8 mouse cellular contexts compared by ENCODE assay signal in the genomic region with DNA sequence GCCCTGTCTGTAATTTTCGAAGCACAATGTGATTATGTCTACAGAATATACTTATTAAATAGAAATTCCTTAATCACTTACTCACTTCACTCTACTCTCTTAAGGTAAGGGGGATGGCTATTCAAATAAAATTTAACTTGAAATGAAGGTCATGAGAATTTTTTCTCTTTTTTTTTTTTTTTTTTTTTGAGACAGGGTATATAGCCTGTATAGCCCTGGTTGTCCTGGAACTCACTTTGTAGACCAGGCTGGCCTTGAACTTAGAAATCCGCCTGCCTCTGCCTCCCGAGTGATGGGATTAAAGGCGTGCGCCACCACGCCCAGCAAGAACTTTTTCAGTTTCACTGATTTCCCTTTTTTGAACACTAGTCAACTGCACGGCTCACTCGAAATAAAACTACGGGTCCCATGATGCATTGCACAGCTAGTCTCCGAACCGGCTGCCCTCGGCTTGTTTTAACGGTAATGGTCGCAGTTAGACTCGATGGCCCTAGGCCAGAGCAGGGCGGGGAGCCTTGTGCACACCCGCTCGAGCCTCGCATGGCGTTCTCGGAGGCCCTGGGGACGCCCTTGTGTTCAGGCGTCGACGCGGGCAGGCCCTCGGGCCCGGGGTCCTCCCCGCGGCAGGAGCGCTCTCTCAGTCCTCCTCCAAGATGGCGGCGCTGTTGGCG. TPM values are rescaled to one million over a fixed set of nuclear protein-coding genes. Genes with fewer than 3 reads are reported as not detected.
DNase-seq lines count a peak whose midpoint lies in the region; ATAC-seq and TF ChIP-seq lines count a peak whose summit lies in the region.

Gene Nup205 (plus strand): TSS at position 443 of the 671 bp plus-strand sequence.

- H3K27ac ChIP-seq in embryonic facial prominence, embryonic 11.5 days (replicated peaks; ENCODE audit: low read depth, low read length) = peak within 1 kb of the TSS; percentile 94
- peak within 1 kb of the TSS; percentile 90 for H3K27ac ChIP-seq in intestine, postnatal 0 days (ENCODE audit: low read depth, low read length)
- H3K27ac ChIP-seq in midbrain, embryonic 10.5 days (replicated peaks) = peak within 1 kb of the TSS; percentile 99

- ATAC-seq in embryonic facial prominence, embryonic 11.5 days (replicated peaks; ENCODE audit: insufficient number of reproducible peaks, low FRiP score, low TSS enrichment, low read depth) = peak; percentile 90
- ATAC-seq in granulocyte monocyte progenitor cell, adult 5-6 weeks (replicated peaks; ENCODE audit: poor library complexity, severe bottlenecking) = peak; percentile 89
- ATAC-seq in intestine, postnatal 0 days = peak; percentile 83

- H3K27me3 ChIP-seq in embryonic facial prominence, embryonic 11.5 days (ENCODE audit: control insufficient read depth, insufficient read depth, low read length) = no peaks in the 10 kb centered on the region
- H3K27me3 ChIP-seq in intestine, postnatal 0 days (replicated peaks; ENCODE audit: control insufficient read depth, insufficient read depth, low read length) = no peaks in the 10 kb centered on the region
- no peaks in the 10 kb centered on the region for H3K27me3 ChIP-seq in midbrain, embryonic 10.5 days (ENCODE audit: low read depth, poor library complexity, severe bottlenecking)

- peak; percentile 91 for DNase-seq in 416B (ENCODE audit: low read depth)
- peak; percentile 80 for DNase-seq in adrenal gland, postnatal 25 days
- peak; percentile 86 for DNase-seq in embryonic facial prominence, embryonic 11.5 days (ENCODE audit: low spot score)
- DNase-seq in left cerebral cortex, postnatal 36 days (ENCODE audit: low spot score in 2 of 2) = peak; percentile 92
- DNase-seq in midbrain, embryonic 10.5 days (ENCODE audit: low spot score) = peak; percentile 89
- DNase-seq in right cerebral cortex, postnatal 36 days (ENCODE audit: low spot score in 2 of 2) = peak; percentile 70 to 73

- no peaks in the 10 kb centered on the region for H3K4me1 ChIP-seq in embryonic facial prominence, embryonic 11.5 days (ENCODE audit: control insufficient read depth, insufficient read depth, low read length)
- H3K4me1 ChIP-seq in intestine, postnatal 0 days (replicated peaks; ENCODE audit: control insufficient read depth, insufficient read depth, low read length) = no peaks in the 10 kb centered on the region
- peaks cover 17% of the 10 kb centered on the region for H3K4me1 ChIP-seq in midbrain, embryonic 10.5 days

- no peaks in the 10 kb centered on the region for H3K9me3 ChIP-seq in embryonic facial prominence, embryonic 11.5 days (replicated peaks; ENCODE audit: control insufficient read depth, low read length)
- H3K9me3 ChIP-seq in intestine, postnatal 0 days (ENCODE audit: control insufficient read depth) = no peaks in the 10 kb centered on the region
- no peaks in the 10 kb centered on the region for H3K9me3 ChIP-seq in midbrain, embryonic 10.5 days (replicated peaks)

- peak within 1 kb of the TSS; percentile 83 for H3K4me2 ChIP-seq in embryonic facial prominence, embryonic 11.5 days (ENCODE audit: low read depth, low read length)
- H3K4me2 ChIP-seq in intestine, postnatal 0 days (replicated peaks; ENCODE audit: low read depth) = peak within 1 kb of the TSS; percentile 94

- TF ChIP-seq CTCF in intestine, postnatal 0 days (IDR thresholded peaks at IDR 0.05; ENCODE audit: low read depth) = peak; percentile 28; the same call in 1 of the 2 replicates

- intact Hi-C loops in left cerebral cortex, postnatal 36 days (cut with DNase I) = loop anchor here (2.0 to 5.0 kb wide), 2 partner anchors 44 to 180 kb away; partner anchors contain the start of gene Cnot4

- H3K9ac ChIP-seq in embryonic facial prominence, embryonic 11.5 days (replicated peaks; ENCODE audit: low read length) = peak within 1 kb of the TSS; percentile 96
- H3K9ac ChIP-seq in intestine, postnatal 0 days (ENCODE audit: low read depth, low read length) = peak within 1 kb of the TSS; percentile 85

- no peaks in the 10 kb centered on the region for H3K36me3 ChIP-seq in embryonic facial prominence, embryonic 11.5 days (replicated peaks; ENCODE audit: control insufficient read depth, insufficient read depth, low read depth, low read length)
- H3K36me3 ChIP-seq in intestine, postnatal 0 days (ENCODE audit: control insufficient read depth, insufficient read depth) = no peaks in the 10 kb centered on the region
- 0 out of 2 replicates have a peak, but pooled peaks cover 5% of the 10 kb centered on the region for H3K36me3 ChIP-seq in midbrain, embryonic 10.5 days

- peak within 1 kb of the TSS; percentile 93 for H3K4me3 ChIP-seq in embryonic facial prominence, embryonic 11.5 days (ENCODE audit: low read depth, low read length)
- peak within 1 kb of the TSS; percentile 97 for H3K4me3 ChIP-seq in intestine, postnatal 0 days (ENCODE audit: low read depth, low read length)
- H3K4me3 ChIP-seq in midbrain, embryonic 10.5 days = peak within 1 kb of the TSS; percentile 88

- WGBS in embryonic facial prominence, embryonic 11.5 days = 4% methylated on average over 34 of the region's 34 CpGs
- 3% methylated on average over 34 of the region's 34 CpGs for WGBS in intestine, postnatal 0 days
- WGBS in midbrain, embryonic 10.5 days = 4% methylated on average over 34 of the region's 34 CpGs

RNA-seq across cellular contexts. Expression of gene Nup205, which starts in this region (rescaled TPM):
- 35.2 and 37.1 TPM in 2 replicates for total RNA-seq in adrenal gland, postnatal 25 days (2021)
- 54.0 and 55.8 TPM in 2 replicates for polyA plus RNA-seq in embryonic facial prominence, embryonic 11.5 days (2014; fragmentation: Nextera tagmentation; extraction: Ambion mirVana)
- 72.3 and 75.2 TPM in 2 replicates for total RNA-seq in granulocyte monocyte progenitor cell, adult 5-6 weeks (2014; fragmentation: Nextera tagmentation)
- total RNA-seq in granulocyte monocyte progenitor cell, adult 5-6 weeks (2017) = 85.3 and 94.7 TPM in 2 replicates
- 6.6 and 7.7 TPM in 2 replicates for polyA plus RNA-seq in intestine, postnatal 0 days (2015; fragmentation: Nextera tagmentation; extraction: Ambion mirVana)
- total RNA-seq in left cerebral cortex, postnatal 36 days (2021) = 10 to 100 TPM; 18.8 to 26.7 TPM
- polyA plus RNA-seq in midbrain, embryonic 10.5 days (2016; fragmentation: Nextera tagmentation; extraction: Ambion mirVana) = 50.6 and 50.7 TPM in 2 replicates

Comparison
In these comparisons a context has a peak if more than half of its experiments do, and no peak if none do; other contexts are left out.
1. Peak in every context shown above with its lines: DNase-seq, ATAC-seq, H3K4me3 ChIP-seq and H3K27ac ChIP-seq.